Mouse (Mus musculus) MEL (cell line): Measurements from ENCODE around the gene Lrrc43.

Experiments used
- CHD1 ChIP-seq: IDR thresholded peaks from 2 replicates; pipeline ENCODE4 v1.6.1; 2012; ENCODE audit warnings: low read depth, mild to moderate bottlenecking, inconsistent platforms, low read length, improper control_type of control experiment
- CHD2 ChIP-seq: IDR thresholded peaks from 2 replicates; pipeline ENCODE4 v1.6.1; 2011; ENCODE audit warnings: low read length, improper control_type of control experiment
- CTCF ChIP-seq, 3 experiments: IDR thresholded peaks in 2 of 3; conservative IDR thresholded peaks in 1 of 3; 2 replicates each; pipeline ENCODE4 v1.5.1; 2011 to 2012; ENCODE audit warnings: low read length in 3 of 3, low read depth in 2 of 3, mild to moderate bottlenecking in 2 of 3, improper control_type of control experiment in 1 of 3, inconsistent platforms in 1 of 3, mixed read lengths in 1 of 3, moderate library complexity in 1 of 3; ENCODE audit not compliant: control insufficient read depth in 1 of 3, insufficient read depth in 1 of 3, poor library complexity in 1 of 3, severe bottlenecking in 1 of 3
- HCFC1 ChIP-seq: IDR thresholded peaks from 2 replicates; pipeline ENCODE4 v1.6.1; 2012; ENCODE audit warnings: low read depth, mild to moderate bottlenecking, inconsistent platforms, low read length, improper control_type of control experiment, moderate library complexity
- KAT2A ChIP-seq: conservative IDR thresholded peaks from 2 replicates; pipeline ENCODE4 v1.6.1; 2012; ENCODE audit warnings: low read depth, low read length, improper control_type of control experiment, inconsistent platforms
- MAZ ChIP-seq: IDR thresholded peaks from 2 replicates; pipeline ENCODE4 v1.6.1; 2012; ENCODE audit warnings: low read depth, mild to moderate bottlenecking, inconsistent platforms, low read length, improper control_type of control experiment
- NELFE ChIP-seq: IDR thresholded peaks from 2 replicates; pipeline ENCODE4 v1.6.1; 2011; ENCODE audit warnings: low read depth, low read length, improper control_type of control experiment
- POLR2A ChIP-seq, 2 experiments: IDR thresholded peaks; 2 replicates each; pipeline ENCODE4 v1.6.1; 2011 to 2012; ENCODE audit warnings: low read length in 2 of 2, mild to moderate bottlenecking in 2 of 2, control low read depth in 1 of 2, improper control_type of control experiment in 1 of 2, low read depth in 1 of 2, moderate library complexity in 1 of 2; ENCODE audit not compliant: control insufficient read depth in 1 of 2, insufficient read depth in 1 of 2, poor library complexity in 1 of 2
- RCOR1 ChIP-seq: IDR thresholded peaks from 2 replicates; pipeline ENCODE4 v1.6.1; 2012; ENCODE audit warnings: low read depth, mild to moderate bottlenecking, inconsistent platforms, low read length, improper control_type of control experiment
- TCF12 ChIP-seq: IDR thresholded peaks from 2 replicates; pipeline ENCODE4 v1.6.1; 2014; ENCODE audit warnings: low read depth, mild to moderate bottlenecking, inconsistent platforms, low read length, improper control_type of control experiment, moderate library complexity
- USF1 ChIP-seq: IDR thresholded peaks from 2 replicates; pipeline ENCODE4 v1.6.1; 2014; ENCODE audit warnings: low read depth, mild to moderate bottlenecking, inconsistent platforms, low read length, improper control_type of control experiment, moderate library complexity

DNA sequence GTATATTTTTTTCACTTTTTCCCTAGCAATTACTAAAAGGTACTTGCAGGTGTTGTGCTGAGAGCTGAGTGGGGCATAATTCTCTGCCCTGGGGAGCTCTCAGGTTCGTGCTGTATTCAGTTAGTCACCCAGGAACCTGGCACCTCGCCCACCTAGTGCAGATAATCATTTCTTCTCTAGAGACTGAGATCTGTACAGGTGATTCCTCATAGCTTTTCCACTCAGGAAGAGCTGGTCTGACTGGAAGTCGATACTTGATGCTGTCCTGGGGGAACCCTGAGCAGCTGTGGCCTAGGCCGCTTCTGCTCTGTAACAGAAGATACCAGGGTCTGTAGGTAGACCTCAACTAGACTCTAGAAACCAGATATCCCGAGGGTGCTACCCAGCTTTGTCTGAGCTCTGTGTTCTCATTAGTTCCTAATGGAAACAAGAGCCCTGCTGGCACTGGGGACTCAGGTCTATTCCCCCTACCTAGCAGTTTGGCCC lies 44.2 kb upstream of the Lrrc43 start:
- TF ChIP-seq CHD2 (no peak), HCFC1 (no peak), RCOR1 (no peak), NELFE (no peak), KAT2A (no peak), CTCF (IDR thresholded peaks at IDR 0.05 in 2 of 3, conservative IDR thresholded peaks at IDR 0.05 in 1 of 3; ENCODE audit: control insufficient read depth in 1 of 3, insufficient read depth in 1 of 3, low read depth in 2 of 3, low read length in 3 of 3, poor library complexity in 1 of 3, severe bottlenecking in 1 of 3) (no peak), MAZ (no peak), TCF12 (no peak), USF1 (no peak), POLR2A (IDR thresholded peaks at IDR 0.05; ENCODE audit: control insufficient read depth in 1 of 2, insufficient read depth in 1 of 2, low read depth in 1 of 2, low read length in 2 of 2, poor library complexity in 1 of 2) (no peak), CHD1 (no peak)
